Mouse (Mus musculus) small intestine, adult 2 months (tissue): ENCODE results near the gene Ppp2r1b. TPM values are rescaled to one million over a fixed set of nuclear protein-coding genes. Genes with fewer than 3 reads are reported as not detected.

Experiments used
- H3K27ac ChIP-seq: fragments of 200-500 bp; 2 replicates; pipeline ENCODE4 v1.5.1; 2012; ENCODE audit warnings: low read depth, low read length, control low read depth, inconsistent platforms; ENCODE audit not compliant: insufficient read depth
- H3K27me3 ChIP-seq: fragments of 200-500 bp; 2 replicates; pipeline ENCODE4 v1.6.1; 2012; ENCODE audit warnings: mild to moderate bottlenecking, moderate library complexity, low read length, inconsistent platforms; ENCODE audit not compliant: control insufficient read depth, insufficient read depth
- H3K36me3 ChIP-seq: fragments of 200-500 bp; 2 replicates; pipeline ENCODE4 v1.6.1; 2012; ENCODE audit warnings: mild to moderate bottlenecking, low read length, control low read depth, inconsistent platforms; ENCODE audit not compliant: control insufficient read depth, insufficient read depth
- H3K4me1 ChIP-seq: fragments of 200-500 bp; 2 replicates; pipeline ENCODE4 v1.6.1; 2012; ENCODE audit warnings: low read length, inconsistent platforms, mixed read lengths; ENCODE audit not compliant: control insufficient read depth, insufficient read depth, insufficient read length
- H3K4me3 ChIP-seq: fragments of 200-500 bp; 2 replicates; pipeline ENCODE4 v1.5.1; 2012; ENCODE audit warnings: low read depth, mild to moderate bottlenecking, control low read depth, inconsistent platforms, low read length, moderate library complexity
- CTCF ChIP-seq: fragments of 200-500 bp; IDR thresholded peaks from 2 replicates; pipeline ENCODE4 v1.5.1; 2012; ENCODE audit warnings: low read depth, mild to moderate bottlenecking, control low read depth, inconsistent platforms, low read length, moderate library complexity, mixed read lengths; ENCODE audit not compliant: insufficient replicate concordance, insufficient read length; ENCODE audit errors: extremely low read depth
- POLR2A ChIP-seq: fragments of 200-500 bp; IDR thresholded peaks from 2 replicates; pipeline ENCODE4 v1.6.1; 2012; ENCODE audit warnings: low read depth, mild to moderate bottlenecking, control low read depth, inconsistent platforms, low read length, moderate library complexity
- WGBS: fragments of 180-500 bp; shearing (Covaris S2); methylation state at CpG from one replicate; pipeline ENCODE4 v1.1.7; 2018; 5-methylcytosine and 5-hydroxymethylcytosine counted together
- polyA plus RNA-seq: library from polyadenylated mRNA; depleted of rRNA; stranded (reverse); fragments of >200 nt; gene quantifications from 2 replicates; pipeline ENCODE4 v1.2.3, GENCODE M21; 2012

The Ppp2r1b gene
- polyA plus RNA-seq, 1 experiment: 1.9 TPM

GRCm38 (mm10) chr9:50855780-50856179 is 10.7 kb downstream of the Ppp2r1b start:
- TF ChIP-seq CTCF (no peak), POLR2A (no peak)
- Histone ChIP-seq H3K4me3 (no peak overlapping the region), H3K27ac (0 out of 2 replicates have a peak overlapping the region, but pooled peaks have one; percentile 34), H3K4me1 (peaks cover 3% of the 10 kb centered on the region; the same call in 1 of the 2 replicates), H3K27me3 (no peaks in the 10 kb centered on the region), H3K36me3 (peaks cover 3% of the 10 kb centered on the region; the same call in 1 of the 2 replicates)
- 85% methylated on average over 5 of the region's 5 CpGs for WGBS

- Histone ChIP-seq H3K27ac (peak overlapping the region; percentile 34; the same call in 1 of the 2 replicates), H3K4me1 (no peaks in the 10 kb centered on the region; the same call in 1 of the 2 replicates), H3K36me3 (peaks cover 7% of the 10 kb centered on the region; the same call in 1 of the 2 replicates), H3K4me3 (peak overlapping the region; percentile 98), H3K27me3 (no peaks in the 10 kb centered on the region)
- TF ChIP-seq POLR2A (no peak), CTCF (no peak)
- WGBS: 6% methylated on average over 45 of the region's 45 CpGs
Observed at GRCm38 (mm10) chr9:50856341-50857081, 11.4 kb downstream of the Ppp2r1b start.

GRCm38 (mm10) chr9:50857082-50857641 is 12.1 kb downstream of the Ppp2r1b start:
- under 1% methylated on average over 46 of the region's 46 CpGs for WGBS
- H3K27me3 ChIP-seq: no peaks in the 10 kb centered on the region
- H3K4me1 ChIP-seq: no peaks in the 10 kb centered on the region; the same call in 1 of the 2 replicates
- H3K4me3 ChIP-seq: peak overlapping the region; percentile 98
- no peak for TF ChIP-seq CTCF
- no peak for TF ChIP-seq POLR2A
- no peak overlapping the region for H3K27ac ChIP-seq
- peaks cover 12% of the 10 kb centered on the region for H3K36me3 ChIP-seq

GRCm38 (mm10) chr9:50858681-50859080 is 13.6 kb downstream of the Ppp2r1b start:
- TF ChIP-seq CTCF: no peak
- TF ChIP-seq POLR2A: no peak
- Histone ChIP-seq H3K27me3 (no peaks in the 10 kb centered on the region), H3K4me3 (no peak overlapping the region), H3K27ac (no peak overlapping the region), H3K4me1 (no peaks in the 10 kb centered on the region; the same call in 1 of the 2 replicates), H3K36me3 (peaks cover 22% of the 10 kb centered on the region)
- WGBS: 92% methylated on average over 6 of the region's 6 CpGs

GRCm38 (mm10) chr9:50861119-50861839 is 16.2 kb downstream of the Ppp2r1b start:
- TF ChIP-seq CTCF (no peak), POLR2A (no peak)
- peaks cover 29% of the 10 kb centered on the region for H3K36me3 ChIP-seq
- no peak overlapping the region for H3K4me3 ChIP-seq
- no peaks in the 10 kb centered on the region for H3K27me3 ChIP-seq
- no peaks in the 10 kb centered on the region; the same call in 1 of the 2 replicates for H3K4me1 ChIP-seq
- H3K27ac ChIP-seq: no peak overlapping the region
- 95% methylated on average over 18 of the region's 18 CpGs for WGBS

GRCm38 (mm10) chr9:50863824-50864223 is 18.7 kb downstream of the Ppp2r1b start:
- WGBS: 84% methylated on average over 4 of the region's 4 CpGs
- H3K27me3 ChIP-seq: no peaks in the 10 kb centered on the region
- H3K4me3 ChIP-seq: no peak overlapping the region
- H3K4me1 ChIP-seq: no peaks in the 10 kb centered on the region
- no peak overlapping the region for H3K27ac ChIP-seq
- TF ChIP-seq POLR2A (no peak), CTCF (no peak)
- H3K36me3 ChIP-seq: peaks cover 47% of the 10 kb centered on the region

GRCm38 (mm10) chr9:50864877-50865276 is 19.8 kb downstream of the Ppp2r1b start:
- Histone ChIP-seq H3K27me3 (no peaks in the 10 kb centered on the region), H3K36me3 (peaks cover 49% of the 10 kb centered on the region), H3K4me1 (no peaks in the 10 kb centered on the region), H3K4me3 (no peak overlapping the region), H3K27ac (no peak overlapping the region)
- 79% methylated on average over 5 of the region's 5 CpGs for WGBS
- TF ChIP-seq POLR2A: no peak
- no peak for TF ChIP-seq CTCF
